Mouse (Mus musculus) C2C12 (cell line): ENCODE measurements around the gene Vmn2r53.

ENCODE experiments used
- CTCF ChIP-seq: IDR thresholded peaks from one replicate; pipeline ENCODE4 v1.5.1; 2011; ENCODE audit not compliant: control insufficient read depth, insufficient read depth, insufficient read length
- MAX ChIP-seq: IDR thresholded peaks from one replicate; pipeline ENCODE4 v1.6.1; 2011; ENCODE audit warnings: mild to moderate bottlenecking, control low read depth

- no peak for TF ChIP-seq CTCF
- TF ChIP-seq MAX = no peak
These were observed at the start of gene Vmn2r53 for GRCm38 (mm10) chr7:12608688-12609087.
